Mouse (Mus musculus): ENCODE measurements at regions not wholly inside any gene's neighbourhood (a gene's known extent, or its start where the extent isn't known, plus 50 kb on each side); places are given as distances from the start of the nearest gene placed in this dataset.

- no peaks in the 10 kb centered on the region for H3K4me1 ChIP-seq
These were observed 68.4 kb upstream of the Cp start for GRCm38 (mm10) chr3:19888405-19888804.

GRCm38 (mm10) chr3:19894258-19894629 lies 62.6 kb upstream of the Cp start:
- Histone ChIP-seq H3K36me3 (replicated peaks) (peaks cover 25% of the 10 kb centered on the region), H3K27ac (peak overlapping the region; percentile 92), H3K4me1 (peaks cover 26% of the 10 kb centered on the region), H3K9me3 (peaks cover 11% of the 10 kb centered on the region; the same call in 1 of the 2 replicates), H3K27me3 (ENCODE audit: poor library complexity, severe bottlenecking) (no peaks in the 10 kb centered on the region), H3K4me3 (peak overlapping the region; percentile 94)
- WGBS = 7% methylated on average over 10 of the region's 10 CpGs
- no peak for DNase-seq (ENCODE audit: extremely low spot score, low spot score)

More at GRCm38 (mm10) chr3:19888405-19888804, 68.4 kb upstream of the Cp start:
- H3K9me3 ChIP-seq = no peaks in the 10 kb centered on the region
- no peaks in the 10 kb centered on the region for H3K27me3 ChIP-seq (ENCODE audit: poor library complexity, severe bottlenecking)
- no peaks in the 10 kb centered on the region for H3K36me3 ChIP-seq (replicated peaks)
- DNase-seq (ENCODE audit: extremely low spot score, low spot score) = no peak
- H3K27ac ChIP-seq = no peak overlapping the region
- no peak overlapping the region for H3K4me3 ChIP-seq

GRCm38 (mm10) chr3:19894630-19895578 lies 62.0 kb upstream of the Cp start:
- Histone ChIP-seq H3K27ac (peak overlapping the region; percentile 92), H3K27me3 (ENCODE audit: poor library complexity, severe bottlenecking) (no peaks in the 10 kb centered on the region), H3K4me1 (peaks cover 26% of the 10 kb centered on the region), H3K36me3 (replicated peaks) (peaks cover 32% of the 10 kb centered on the region), H3K4me3 (peak overlapping the region; percentile 94), H3K9me3 (peaks cover 16% of the 10 kb centered on the region; the same call in 1 of the 2 replicates)
- DNase-seq (ENCODE audit: extremely low spot score, low spot score) = peak; percentile 95
- WGBS = under 1% methylated on average over 68 of the region's 68 CpGs

- 49% methylated on average over 5 of the region's 5 CpGs for WGBS
- Histone ChIP-seq H3K27me3 (ENCODE audit: poor library complexity, severe bottlenecking) (no peaks in the 10 kb centered on the region), H3K4me1 (peaks cover 26% of the 10 kb centered on the region), H3K27ac (peak overlapping the region; percentile 92), H3K4me3 (peak overlapping the region; percentile 94), H3K9me3 (peaks cover 18% of the 10 kb centered on the region; the same call in 1 of the 2 replicates), H3K36me3 (replicated peaks) (peaks cover 40% of the 10 kb centered on the region)
- no peak for DNase-seq (ENCODE audit: extremely low spot score, low spot score)
These were observed 61.1 kb upstream of the Cp start for GRCm38 (mm10) chr3:19895755-19896154.

GRCm38 (mm10) chr3:19897140-19897539 lies 59.7 kb upstream of the Cp start:
- H3K27me3 ChIP-seq (ENCODE audit: poor library complexity, severe bottlenecking) = no peaks in the 10 kb centered on the region
- H3K9me3 ChIP-seq = peaks cover 18% of the 10 kb centered on the region; the same call in 1 of the 2 replicates
- no peak for DNase-seq (ENCODE audit: extremely low spot score, low spot score)
- peaks cover 26% of the 10 kb centered on the region for H3K4me1 ChIP-seq
- H3K4me3 ChIP-seq = peak overlapping the region; percentile 94; the same call in 1 of the 2 replicates
- H3K27ac ChIP-seq = no peak overlapping the region
- 93% methylated on average over 3 of the region's 3 CpGs for WGBS
- H3K36me3 ChIP-seq (replicated peaks) = peaks cover 46% of the 10 kb centered on the region

GRCm38 (mm10) chr3:19902226-19902625 lies 54.6 kb upstream of the Cp start:
- no peak overlapping the region for H3K4me3 ChIP-seq
- no peak overlapping the region for H3K27ac ChIP-seq
- peaks cover 3% of the 10 kb centered on the region for H3K4me1 ChIP-seq
- peaks cover 18% of the 10 kb centered on the region; the same call in 1 of the 2 replicates for H3K9me3 ChIP-seq
- WGBS = 89% methylated on average over 3 of the region's 3 CpGs
- H3K27me3 ChIP-seq (ENCODE audit: poor library complexity, severe bottlenecking) = no peaks in the 10 kb centered on the region
- DNase-seq (ENCODE audit: extremely low spot score, low spot score) = no peak
- peaks cover 40% of the 10 kb centered on the region for H3K36me3 ChIP-seq (replicated peaks)

- no peaks in the 10 kb centered on the region for H3K27me3 ChIP-seq (ENCODE audit: poor library complexity, severe bottlenecking)
- whole genome bisulfite sequencing = 28% methylated on average over 5 of the region's 5 CpGs
- H3K36me3 ChIP-seq (replicated peaks) = peaks cover 18% of the 10 kb centered on the region
- H3K27ac ChIP-seq = no peak overlapping the region
- DNase-seq (ENCODE audit: extremely low spot score, low spot score) = peak; percentile 50
- no peaks in the 10 kb centered on the region for H3K4me1 ChIP-seq
- H3K4me3 ChIP-seq = no peak overlapping the region
- peaks cover 3% of the 10 kb centered on the region; the same call in 1 of the 2 replicates for H3K9me3 ChIP-seq
These were observed 52.2 kb upstream of the Cp start for GRCm38 (mm10) chr3:19904446-19905275.
